Mouse (Mus musculus) MEL (cell line): ENCODE data around the gene D430042O09Rik. TPM values are rescaled to one million over a fixed set of nuclear protein-coding genes. Genes with fewer than 3 reads are reported as not detected.
A peak's percentile ranks its signal among the peaks of the same experiment; 100 is the strongest.

ENCODE experiments used
- DNase-seq: peaks from one replicate; pipeline ENCODE4 v3.0.0; 2011; ENCODE audit warnings: low read depth, low spot score
- H3K27ac ChIP-seq: 2 replicates; pipeline ENCODE4 v1.5.1; 2012; ENCODE audit warnings: low read depth, mild to moderate bottlenecking, control low read depth, low read length, moderate library complexity; ENCODE audit not compliant: control insufficient read depth
- H3K27me3 ChIP-seq, 2 experiments: fragments of 150-350 bp in 1 of 2; sonication (generic) in 1 of 2; 2 replicates each; pipeline ENCODE4 v1.6.1; 2012; ENCODE audit warnings: low read length in 2 of 2, mild to moderate bottlenecking in 2 of 2, improper control_type of control experiment in 1 of 2, moderate library complexity in 1 of 2; ENCODE audit not compliant: insufficient read depth in 2 of 2, control insufficient read depth in 1 of 2
- H3K36me3 ChIP-seq, 2 experiments: 2 replicates each; pipeline ENCODE4 v1.6.1; 2012 to 2014; ENCODE audit warnings: low read length in 2 of 2, improper control_type of control experiment in 1 of 2, inconsistent platforms in 1 of 2, mild to moderate bottlenecking in 1 of 2; ENCODE audit not compliant: insufficient read depth in 2 of 2, control insufficient read depth in 1 of 2
- H3K4me1 ChIP-seq, 2 experiments: fragments of 150-350 bp in 1 of 2; sonication (generic) in 1 of 2; 2 replicates each; pipeline ENCODE4 v1.6.1; 2012; ENCODE audit warnings: low read length in 2 of 2, improper control_type of control experiment in 1 of 2, mild to moderate bottlenecking in 1 of 2; ENCODE audit not compliant: insufficient read depth in 2 of 2, control insufficient read depth in 1 of 2
- H3K4me3 ChIP-seq, 2 experiments: fragments of 150-350 bp in 1 of 2; sonication (generic) in 1 of 2; 2 replicates each; pipeline ENCODE4 v1.5.1; 2012; ENCODE audit warnings: low read depth in 2 of 2, low read length in 2 of 2, mild to moderate bottlenecking in 2 of 2, moderate library complexity in 2 of 2, control low read depth in 1 of 2, improper control_type of control experiment in 1 of 2; ENCODE audit not compliant: control insufficient read depth in 1 of 2, insufficient read depth in 1 of 2
- H3K79me2 ChIP-seq: 2 replicates; pipeline ENCODE4 v1.6.1; 2012; ENCODE audit warnings: mild to moderate bottlenecking, low read length, moderate library complexity; ENCODE audit not compliant: control insufficient read depth, poor library complexity, insufficient read depth
- H3K9ac ChIP-seq: 2 replicates; pipeline ENCODE4 v1.6.1; 2012; ENCODE audit warnings: low read depth, mild to moderate bottlenecking, control low read depth, low read length, moderate library complexity; ENCODE audit not compliant: control insufficient read depth, poor library complexity, severe bottlenecking
- H3K9me3 ChIP-seq: fragments of 150-350 bp; sonication (generic); replicated peaks from 2 replicates; pipeline ENCODE4 v1.6.1; 2012; ENCODE audit warnings: mild to moderate bottlenecking, low read length, improper control_type of control experiment, moderate library complexity; ENCODE audit not compliant: insufficient read depth
- CHD1 ChIP-seq: IDR thresholded peaks from 2 replicates; pipeline ENCODE4 v1.6.1; 2012; ENCODE audit warnings: low read depth, mild to moderate bottlenecking, inconsistent platforms, low read length, improper control_type of control experiment
- GABPA ChIP-seq: IDR thresholded peaks from 2 replicates; pipeline ENCODE4 v1.6.1; 2012; ENCODE audit warnings: low read depth, mild to moderate bottlenecking, inconsistent platforms, low read length, improper control_type of control experiment, moderate library complexity
- KAT2A ChIP-seq: conservative IDR thresholded peaks from 2 replicates; pipeline ENCODE4 v1.6.1; 2012; ENCODE audit warnings: low read depth, low read length, improper control_type of control experiment, inconsistent platforms
- MYC ChIP-seq: IDR thresholded peaks from 2 replicates; pipeline ENCODE4 v1.6.1; 2011; ENCODE audit warnings: low read depth, mild to moderate bottlenecking, low read length, improper control_type of control experiment, moderate library complexity
- NELFE ChIP-seq: IDR thresholded peaks from 2 replicates; pipeline ENCODE4 v1.6.1; 2011; ENCODE audit warnings: low read depth, low read length, improper control_type of control experiment
- POLR2AphosphoS2 ChIP-seq: IDR thresholded peaks from 2 replicates; pipeline ENCODE4 v1.6.1; 2011; ENCODE audit warnings: low read length, improper control_type of control experiment
- RAD21 ChIP-seq: IDR thresholded peaks from 2 replicates; pipeline ENCODE4 v1.6.1; 2011; ENCODE audit warnings: mild to moderate bottlenecking, low read depth, low read length, improper control_type of control experiment
- RCOR1 ChIP-seq: IDR thresholded peaks from 2 replicates; pipeline ENCODE4 v1.6.1; 2012; ENCODE audit warnings: low read depth, mild to moderate bottlenecking, inconsistent platforms, low read length, improper control_type of control experiment
- SIN3A ChIP-seq: IDR thresholded peaks from 2 replicates; pipeline ENCODE4 v1.6.1; 2012; ENCODE audit warnings: low read length, improper control_type of control experiment, inconsistent platforms
- SMC3 ChIP-seq: IDR thresholded peaks from 2 replicates; pipeline ENCODE4 v1.6.1; 2011; ENCODE audit warnings: low read depth, low read length, improper control_type of control experiment
- UBTF ChIP-seq: IDR thresholded peaks from 2 replicates; pipeline ENCODE4 v1.6.1; 2012; ENCODE audit warnings: low read depth, mild to moderate bottlenecking, inconsistent platforms, low read length, improper control_type of control experiment, moderate library complexity, borderline replicate concordance; ENCODE audit not compliant: insufficient read depth
- ZC3H11A ChIP-seq: IDR thresholded peaks from 2 replicates; pipeline ENCODE4 v1.6.1; 2012; ENCODE audit warnings: low read depth, mild to moderate bottlenecking, inconsistent platforms, low read length, improper control_type of control experiment
- ZKSCAN1 ChIP-seq: IDR thresholded peaks from 2 replicates; pipeline ENCODE4 v1.6.1; 2012; ENCODE audit warnings: low read depth, mild to moderate bottlenecking, inconsistent platforms, low read length, improper control_type of control experiment, moderate library complexity
- ZMIZ1 ChIP-seq: IDR thresholded peaks from 2 replicates; pipeline ENCODE4 v1.6.1; 2012; ENCODE audit warnings: low read depth, mild to moderate bottlenecking, inconsistent platforms, low read length, improper control_type of control experiment, moderate library complexity
- ZNF384 ChIP-seq: IDR thresholded peaks from 2 replicates; pipeline ENCODE4 v1.6.1; 2012; ENCODE audit warnings: low read depth, mild to moderate bottlenecking, inconsistent platforms, low read length, improper control_type of control experiment
- polyA plus RNA-seq, 2 experiments: library from polyadenylated mRNA; stranded (reverse) in 1 of 2; unstranded in 1 of 2; fragments of >175 nt in 1 of 2; fragments of >200 nt in 1 of 2; gene quantifications; 2 replicates each; pipeline versions ENCODE4 v1.2.1 to v1.2.4; 2012; ENCODE audit warnings: low replicate concordance in 2 of 2, low read depth in 1 of 2; ENCODE audit not compliant: insufficient read length in 2 of 2, insufficient read depth in 1 of 2, missing spikeins in 1 of 2
- total RNA-seq: library from RNA; depleted of rRNA; stranded (reverse); fragments of 300-350 nt; gene quantifications from 2 replicates; pipeline ENCODE4 v1.2.3, GENCODE M21; 2012

The D430042O09Rik gene
- total and polyA plus RNA-seq, 3 experiments = 6.2 to 12.8 TPM; not detected in 1

DNA sequence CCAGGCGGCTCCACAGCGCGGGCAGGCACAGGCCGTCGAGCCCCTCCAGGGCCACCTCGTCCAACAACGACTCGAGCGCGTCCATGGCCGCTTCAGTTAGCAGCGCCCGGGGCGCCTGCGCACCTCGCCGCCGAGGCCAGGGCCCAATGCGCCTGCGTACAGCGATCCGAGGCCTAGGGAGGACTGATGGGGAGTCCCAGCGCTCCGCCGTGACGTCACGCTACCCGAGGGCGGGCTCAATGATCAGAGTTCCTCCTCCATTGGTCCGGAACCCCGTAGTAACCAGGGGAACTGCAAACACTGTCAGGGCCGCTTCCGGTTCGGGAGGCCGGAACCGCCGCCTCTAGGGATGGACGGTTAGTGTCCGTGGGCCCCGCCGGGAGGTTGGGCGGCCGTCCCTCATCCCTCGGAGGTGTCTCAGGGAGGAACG lies at the start of gene D430042O09Rik, which contains the start of gene Gtf3c1 (continued):
- no peak for TF ChIP-seq ZC3H11A
- TF ChIP-seq SIN3A = peak; percentile 94

DNA sequence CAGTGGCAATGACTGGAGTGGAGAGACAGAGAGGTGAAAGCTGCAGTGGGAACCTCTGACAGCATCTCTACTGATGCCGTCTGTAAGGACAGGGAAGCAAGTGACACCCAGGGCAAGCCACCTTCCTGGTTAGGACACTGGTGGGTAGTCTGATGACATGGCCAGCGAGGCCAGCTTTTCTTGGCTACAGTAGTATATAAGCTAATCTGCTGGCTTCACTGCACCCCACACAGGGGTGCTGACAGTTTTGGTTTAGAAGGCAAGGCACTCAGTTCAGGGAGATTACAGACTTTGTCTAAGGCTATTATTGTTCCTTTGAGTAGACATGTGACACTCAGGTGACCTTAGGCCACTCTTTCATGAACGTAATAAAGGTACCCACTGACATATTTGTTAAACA lies 44.0 kb upstream of the D430042O09Rik start:
- Histone ChIP-seq H3K4me1 (no peaks in the 10 kb centered on the region), H3K27me3 (no peaks in the 10 kb centered on the region), H3K79me2 (no peaks in the 10 kb centered on the region), H3K27ac (no peak overlapping the region), H3K9ac (no peak overlapping the region), H3K4me3 (no peak overlapping the region), H3K36me3 (peaks cover 0 to 18% of the 10 kb centered on the region in 2 experiments; a peak in 2 of 4 replicates), H3K9me3 (no peaks in the 10 kb centered on the region)
- no peak for TF ChIP-seq MYC
- TF ChIP-seq SMC3 = no peak
- no peak for TF ChIP-seq RAD21
- TF ChIP-seq CHD1 = no peak
- TF ChIP-seq ZNF384 = no peak
- TF ChIP-seq ZKSCAN1 = no peak
- TF ChIP-seq POLR2AphosphoS2 = no peak
- TF ChIP-seq ZMIZ1 = no peak
- TF ChIP-seq GABPA = no peak
- no peak for TF ChIP-seq UBTF
- no peak for TF ChIP-seq SIN3A
- no peak for DNase-seq

DNA sequence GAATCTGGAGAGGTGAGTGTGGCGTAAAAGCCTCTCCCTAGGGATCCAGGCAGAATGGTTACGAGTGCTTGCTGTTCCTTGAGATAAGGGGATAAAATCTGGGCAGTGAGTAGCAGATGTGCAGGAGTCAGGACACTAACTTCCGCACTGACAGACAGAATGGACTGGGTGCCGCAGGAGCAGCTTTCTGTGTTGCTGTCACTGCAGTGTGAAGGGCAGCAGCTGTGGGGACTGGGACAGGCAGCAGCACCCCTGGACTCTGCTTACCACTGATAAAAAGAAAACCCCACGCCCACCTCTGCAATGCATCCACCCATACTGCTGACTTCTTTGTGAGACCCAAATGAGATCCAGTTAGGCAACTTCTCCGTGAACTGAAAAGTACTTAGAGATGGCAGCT lies 36.8 kb upstream of the D430042O09Rik start:
- TF ChIP-seq ZNF384 (no peak), KAT2A (no peak), RCOR1 (no peak), NELFE (no peak)
- H3K4me3 ChIP-seq = no peak overlapping the region
- no peaks in the 10 kb centered on the region for H3K4me1 ChIP-seq
- DNase-seq = no peak
- H3K36me3 ChIP-seq = peaks cover 0 to 30% of the 10 kb centered on the region in 2 experiments; a peak in 2 of 4 replicates
- no peaks in the 10 kb centered on the region for H3K9me3 ChIP-seq
- no peak overlapping the region for H3K27ac ChIP-seq
- H3K27me3 ChIP-seq = no peaks in the 10 kb centered on the region
- H3K9ac ChIP-seq = no peak overlapping the region
- no peaks in the 10 kb centered on the region for H3K79me2 ChIP-seq
